Mouse (Mus musculus): Measurements from ENCODE around the gene Ybey.
A peak's percentile ranks its signal among the peaks of the same experiment; 100 is the strongest.

DNA sequence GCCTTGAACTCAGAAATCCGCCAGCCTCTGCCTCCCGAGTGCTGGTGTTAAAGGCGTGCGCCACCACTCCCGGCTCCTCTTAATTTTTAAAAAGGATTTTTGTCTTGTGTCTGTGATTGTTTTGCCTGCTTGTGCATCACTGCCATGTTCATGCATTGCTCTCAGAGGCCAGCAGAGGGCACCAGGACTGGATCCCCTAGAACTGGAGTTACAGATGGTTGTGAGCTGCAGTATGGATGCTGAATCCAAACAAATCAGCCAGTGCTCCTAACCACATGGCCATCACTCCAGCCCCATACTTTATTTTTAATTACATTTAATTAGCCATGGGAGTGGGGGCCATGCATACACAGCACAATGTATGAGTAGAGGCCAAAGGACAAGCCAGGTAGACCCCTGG lies 13.6 kb downstream of the Ybey start:
- TF ChIP-seq CTCF (IDR thresholded peaks at IDR 0.05; ENCODE audit: low read depth, low read length) (peak; percentile 51), GATA1 (IDR thresholded peaks at IDR 0.05; ENCODE audit: borderline replicate concordance, low read length) (no peak), POLR2AphosphoS5 (IDR thresholded peaks at IDR 0.05; ENCODE audit: insufficient replicate concordance, low read depth, low read length) (no peak), GATA2 (IDR thresholded peaks at IDR 0.05; ENCODE audit: borderline replicate concordance, low read depth, low read length) (no peak), TAL1 (conservative IDR thresholded peaks at IDR 0.05; ENCODE audit: low read depth, low read length) (no peak)

Data from G1E (cell line).